Mouse (Mus musculus) lung, embryonic 14.5 days (tissue): ENCODE results near the gene Rnf224. TPM values are rescaled to one million over a fixed set of nuclear protein-coding genes. Genes with fewer than 3 reads are reported as not detected.

Experiments used
- ATAC-seq: fragments of 200-750 bp; cut with Nextera tagmentation; 2 replicates; pipeline ENCODE4 v1.8.0; 2017; ENCODE audit warnings: mild to moderate bottlenecking, moderate TSS enrichment, moderate library complexity; ENCODE audit not compliant: insufficient read depth
- DNase-seq: peaks from one replicate; pipeline ENCODE4 v3.0.0-alpha.2; 2015
- H3K27ac ChIP-seq: fragments of 300-500 bp; sonication (generic); 2 replicates; pipeline ENCODE4 v1.5.1; 2014; ENCODE audit warnings: low read depth, mild to moderate bottlenecking, moderate library complexity
- H3K27me3 ChIP-seq: fragments of 300-500 bp; sonication (generic); 2 replicates; pipeline ENCODE4 v1.6.1; 2014; ENCODE audit warnings: low read length, control low read depth; ENCODE audit not compliant: insufficient read depth
- H3K36me3 ChIP-seq: fragments of 300-500 bp; sonication (generic); 2 replicates; pipeline ENCODE4 v1.6.1; 2014; ENCODE audit warnings: control low read depth; ENCODE audit not compliant: insufficient read depth
- H3K4me1 ChIP-seq: fragments of 300-500 bp; sonication (generic); 2 replicates; pipeline ENCODE4 v1.6.1; 2014; ENCODE audit warnings: antibody characterized with exemption, control low read depth; ENCODE audit not compliant: insufficient read depth
- H3K4me2 ChIP-seq: fragments of 300-500 bp; sonication (generic); 2 replicates; pipeline ENCODE4 v1.6.1; 2014; ENCODE audit warnings: mild to moderate bottlenecking
- H3K4me3 ChIP-seq: fragments of 300-500 bp; sonication (generic); 2 replicates; pipeline ENCODE4 v1.5.1; 2014; ENCODE audit warnings: low read depth, low read length
- H3K9ac ChIP-seq: fragments of 300-500 bp; sonication (generic); 2 replicates; pipeline ENCODE4 v1.6.1; 2014
- H3K9me3 ChIP-seq: fragments of 300-500 bp; sonication (generic); 2 replicates; pipeline ENCODE4 v1.6.1; 2016; ENCODE audit warnings: low read depth, low read length, control low read depth
- CTCF ChIP-seq: IDR thresholded peaks from 2 replicates; pipeline ENCODE4 v1.5.1; 2016; ENCODE audit warnings: antibody characterized with exemption, low read depth
- WGBS: fragments of 180-500 bp; shearing (Covaris S2); extraction: QIAGEN DNeasy Blood & Tissue Kit; methylation state at CpG from one replicate; pipeline ENCODE4 v1.1.7; 2014; 5-methylcytosine and 5-hydroxymethylcytosine counted together
- polyA plus RNA-seq: library from polyadenylated mRNA; unstranded; fragments of >200 nt; fragmentation: Nextera tagmentation; extraction: Ambion mirVana; gene quantifications from 2 replicates; pipeline ENCODE4 v1.2.1, GENCODE M21; 2014

Rnf224 gene
- polyA plus RNA-seq, 1 experiment from 2014 or later: not detected

DNA sequence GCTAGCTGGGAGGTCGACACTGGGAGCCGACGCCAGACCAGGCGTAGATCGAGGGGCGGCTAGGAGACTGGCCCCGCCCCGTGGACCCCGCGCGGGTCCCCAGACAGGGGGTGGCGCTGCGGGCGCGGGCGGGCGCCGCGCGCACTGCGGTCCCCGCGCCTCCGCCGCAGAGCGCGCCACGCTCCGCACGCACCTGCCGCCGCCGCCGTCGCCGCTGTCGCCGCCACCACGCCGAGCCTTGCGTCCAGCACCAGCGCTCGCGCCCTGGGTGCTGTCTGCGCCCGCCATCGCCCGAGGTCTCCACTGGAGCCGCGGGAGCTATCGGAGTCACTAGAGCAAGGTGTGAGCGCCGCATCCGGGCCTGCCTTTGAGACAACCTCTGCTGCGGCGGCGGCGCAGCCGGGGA, 5.5 kb upstream of the Rnf224 start, which contains the start of the genes Rnf208 and Cysrt1:
Rnf208 (plus strand) TSS at position 155 of the 406 bp plus-strand sequence.
Cysrt1 (minus strand) TSS at position 352 of the 406 bp plus-strand sequence.
- WGBS: 1% methylated on average over 59 of the region's 59 CpGs

DNA sequence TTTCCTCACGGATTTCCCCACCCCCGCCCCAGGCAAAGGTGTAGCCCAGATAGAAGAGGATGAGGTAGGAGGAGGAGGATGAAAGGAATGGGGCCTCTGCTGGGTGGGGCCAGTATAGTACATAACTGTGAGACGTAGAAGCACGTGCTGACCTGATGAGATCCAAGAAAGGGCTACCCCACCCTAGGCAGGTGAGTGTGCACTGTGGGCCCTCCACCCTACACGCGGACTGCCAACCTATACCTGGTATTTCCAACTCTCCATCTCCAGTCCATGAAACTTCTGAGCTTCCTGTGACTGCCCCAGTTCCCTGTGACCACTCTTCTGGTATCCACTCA, 4.8 kb upstream of the Rnf224 start:
- DNase-seq (no peak), ATAC-seq (peak; percentile 21; the same call in 1 of the 2 replicates)
- H3K4me3 ChIP-seq: peak overlapping the region; percentile 49; the same call in 1 of the 2 replicates
- peak overlapping the region; percentile 93 for H3K4me2 ChIP-seq
- 8% methylated on average over 6 of the region's 6 CpGs for WGBS
- H3K27ac ChIP-seq: no peak overlapping the region
- H3K4me1 ChIP-seq: 0 out of 2 replicates have a peak, but pooled peaks cover 4% of the 10 kb centered on the region
- H3K27me3 ChIP-seq: peaks cover 23% of the 10 kb centered on the region
- TF ChIP-seq CTCF: no peak
- H3K9ac ChIP-seq: no peak overlapping the region
- no peaks in the 10 kb centered on the region for H3K9me3 ChIP-seq
- peaks cover 10% of the 10 kb centered on the region; the same call in 1 of the 2 replicates for H3K36me3 ChIP-seq

More for the DNA sequence above, 5.5 kb upstream of the Rnf224 start, which contains the start of the genes Rnf208 and Cysrt1:
- Histone ChIP-seq H3K4me3 (peak within 1 kb of the TSS; percentile 49), H3K9ac (peak within 1 kb of the TSS; percentile 60), H3K36me3 (peaks cover 11% of the 10 kb centered on the region; the same call in 1 of the 2 replicates), H3K27me3 (peaks cover 23% of the 10 kb centered on the region), H3K4me2 (peak within 1 kb of the TSS; percentile 93), H3K9me3 (no peaks in the 10 kb centered on the region), H3K4me1 (0 out of 2 replicates have a peak, but pooled peaks cover 4% of the 10 kb centered on the region), H3K27ac (no peak within 1 kb of the TSS)
- no peak for ATAC-seq
- no peak for TF ChIP-seq CTCF
- DNase-seq: no peak

DNA sequence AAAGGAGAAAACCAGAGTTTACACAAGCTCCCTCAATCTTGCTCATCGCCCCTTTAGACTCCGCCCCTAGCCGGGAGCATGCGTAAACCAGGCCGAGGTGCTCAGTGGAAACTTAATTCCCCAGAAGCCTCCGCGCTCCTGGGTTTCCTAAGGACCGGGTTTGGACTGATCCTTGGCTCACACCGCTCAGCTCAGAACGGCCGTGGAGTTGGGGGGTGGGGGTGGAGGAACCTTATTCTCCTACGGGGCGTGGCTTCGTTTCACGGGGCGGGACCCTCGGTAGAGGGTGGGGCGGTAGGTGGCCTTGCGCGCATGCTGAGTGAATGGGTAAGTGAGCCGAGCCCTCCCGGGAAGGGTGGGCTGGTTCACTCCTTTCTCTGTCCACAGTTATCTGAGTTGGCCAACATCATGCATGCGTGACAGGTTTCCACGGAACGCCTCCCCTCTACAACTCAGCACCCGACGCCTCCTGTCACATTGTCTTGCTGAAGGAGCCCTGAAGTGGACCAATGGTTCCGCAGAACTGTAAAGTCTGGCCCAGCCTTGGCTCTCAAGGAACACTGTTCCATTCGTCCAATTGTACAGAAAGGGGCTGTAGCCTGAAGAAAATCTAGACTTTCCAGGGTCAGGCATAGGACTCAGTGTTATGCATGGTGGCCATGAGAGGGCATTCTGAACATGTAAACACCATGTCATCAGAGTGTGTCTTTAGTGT, 4.3 kb upstream of the Rnf224 start:
- Histone ChIP-seq H3K27me3 (peaks cover 23% of the 10 kb centered on the region), H3K36me3 (peaks cover 5% of the 10 kb centered on the region; the same call in 1 of the 2 replicates), H3K4me1 (0 out of 2 replicates have a peak, but pooled peaks cover 4% of the 10 kb centered on the region), H3K9me3 (no peaks in the 10 kb centered on the region), H3K4me2 (peak overlapping the region; percentile 93), H3K9ac (peak overlapping the region; percentile 48), H3K27ac (0 out of 2 replicates have a peak overlapping the region, but pooled peaks have one; percentile 46), H3K4me3 (peak overlapping the region; percentile 49)
- WGBS: 1% methylated on average over 29 of the region's 29 CpGs
- DNase-seq: peak; percentile 87
- ATAC-seq: peak; percentile 83
- TF ChIP-seq CTCF: no peak

DNA sequence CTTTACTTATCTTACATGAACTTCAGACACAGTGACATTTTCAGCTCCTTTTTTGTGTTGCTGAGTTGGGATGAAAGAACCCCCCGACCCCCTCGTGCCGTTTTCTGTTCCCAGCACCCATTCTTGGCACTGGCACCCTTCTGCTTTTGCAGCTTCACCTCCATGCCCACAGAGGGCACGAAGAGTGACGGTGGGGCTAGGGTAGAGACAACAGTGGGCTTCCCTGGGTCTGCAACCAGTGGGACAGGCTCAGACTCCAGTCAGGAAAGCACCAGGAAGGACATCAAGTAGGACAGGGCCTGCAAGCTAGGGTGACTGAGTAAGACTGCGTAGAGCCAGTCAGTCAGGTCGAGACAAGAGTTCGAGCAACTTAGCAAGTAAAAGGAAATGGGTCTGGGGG, 3.7 kb upstream of the Rnf224 start:
- no peak for TF ChIP-seq CTCF
- WGBS: 50% methylated on average over 8 of the region's 8 CpGs
- no peak for DNase-seq
- peaks cover 23% of the 10 kb centered on the region for H3K27me3 ChIP-seq
- H3K4me2 ChIP-seq: peak overlapping the region; percentile 93
- no peaks in the 10 kb centered on the region for H3K9me3 ChIP-seq
- peak overlapping the region; percentile 46; the same call in 1 of the 2 replicates for H3K27ac ChIP-seq
- no peaks in the 10 kb centered on the region for H3K36me3 ChIP-seq
- peak; percentile 19; the same call in 1 of the 2 replicates for ATAC-seq
- H3K9ac ChIP-seq: peak overlapping the region; percentile 48
- H3K4me3 ChIP-seq: peak overlapping the region; percentile 49
- H3K4me1 ChIP-seq: 0 out of 2 replicates have a peak, but pooled peaks cover 4% of the 10 kb centered on the region

DNA sequence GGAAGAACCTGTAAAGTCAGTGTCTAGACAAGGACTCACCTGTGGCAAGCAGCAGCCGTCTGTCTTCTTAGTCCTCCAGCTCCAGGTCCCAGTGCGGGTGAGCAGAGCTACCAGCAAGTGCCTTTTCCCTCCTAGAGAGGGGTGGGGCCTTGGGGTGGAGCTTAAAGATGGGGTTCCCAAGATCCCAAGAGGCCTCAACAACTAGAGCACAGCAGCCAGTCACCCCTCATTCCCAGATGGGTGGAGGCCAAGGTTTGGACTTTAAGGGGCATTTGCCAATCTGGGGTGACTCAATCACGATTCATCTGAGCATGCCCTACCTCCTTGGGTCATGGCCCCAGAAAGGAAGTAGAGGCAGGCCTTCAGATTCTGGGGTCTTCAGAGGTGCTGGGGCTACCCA, 3.2 kb upstream of the Rnf224 start:
- DNase-seq: no peak
- H3K4me3 ChIP-seq: no peak overlapping the region
- no peak overlapping the region for H3K9ac ChIP-seq
- no peak overlapping the region for H3K4me2 ChIP-seq
- H3K27ac ChIP-seq: no peak overlapping the region
- no peak for ATAC-seq
- WGBS: 81% methylated on average over 3 of the region's 3 CpGs
- H3K4me1 ChIP-seq: 0 out of 2 replicates have a peak, but pooled peaks cover 4% of the 10 kb centered on the region
- H3K9me3 ChIP-seq: no peaks in the 10 kb centered on the region
- TF ChIP-seq CTCF: no peak
- H3K36me3 ChIP-seq: no peaks in the 10 kb centered on the region
- H3K27me3 ChIP-seq: peaks cover 23% of the 10 kb centered on the region

DNA sequence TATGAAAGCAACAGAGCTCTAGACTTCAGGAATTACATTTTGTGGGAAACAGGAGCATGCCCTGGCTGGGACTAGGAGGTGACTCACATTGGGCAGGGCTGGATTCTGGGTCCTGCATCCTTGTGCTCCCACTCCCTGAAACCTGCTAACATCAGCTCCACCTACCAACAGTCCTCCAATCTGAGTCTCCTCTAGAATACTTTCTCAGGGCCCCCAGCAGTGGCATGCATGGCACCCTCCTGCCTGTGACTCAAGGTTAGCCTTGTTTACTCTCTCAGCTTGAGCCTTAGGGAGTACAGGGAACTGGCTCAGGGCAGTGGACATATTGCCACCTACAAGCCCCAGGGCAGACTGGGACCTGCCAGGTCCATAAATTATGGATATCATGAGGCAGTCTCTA, 1.5 kb upstream of the Rnf224 start:
- Histone ChIP-seq H3K4me3 (no peak overlapping the region), H3K27ac (no peak overlapping the region), H3K36me3 (no peaks in the 10 kb centered on the region), H3K4me1 (0 out of 2 replicates have a peak, but pooled peaks cover 4% of the 10 kb centered on the region), H3K9ac (no peak overlapping the region), H3K9me3 (no peaks in the 10 kb centered on the region), H3K4me2 (no peak overlapping the region), H3K27me3 (peaks cover 20% of the 10 kb centered on the region)
- ATAC-seq (no peak), DNase-seq (no peak)
- no peak for TF ChIP-seq CTCF

DNA sequence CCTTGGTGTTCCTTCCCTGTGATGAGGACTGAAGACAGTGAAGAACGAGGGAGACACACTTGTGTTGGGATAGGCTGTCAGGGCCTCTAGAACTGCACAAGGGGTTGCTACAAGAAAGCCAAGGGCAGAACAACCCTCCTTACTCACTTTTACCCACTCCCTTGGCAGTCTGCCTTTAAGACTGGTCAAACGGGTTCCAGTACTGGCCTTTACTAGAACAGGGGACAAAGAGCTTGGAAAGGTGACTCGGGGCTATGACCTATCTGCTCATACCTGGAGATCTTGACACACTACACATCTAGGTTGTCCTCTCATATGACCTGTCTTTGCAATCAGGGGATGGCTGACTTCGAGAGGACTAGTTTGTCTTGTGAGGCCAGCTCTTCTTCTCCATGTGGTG, 935 bp upstream of the Rnf224 start:
- no peak for DNase-seq
- Histone ChIP-seq H3K4me3 (no peak overlapping the region), H3K4me1 (0 out of 2 replicates have a peak, but pooled peaks cover 4% of the 10 kb centered on the region), H3K4me2 (no peak overlapping the region), H3K9ac (no peak overlapping the region), H3K36me3 (no peaks in the 10 kb centered on the region), H3K9me3 (no peaks in the 10 kb centered on the region), H3K27ac (no peak overlapping the region), H3K27me3 (peaks cover 15% of the 10 kb centered on the region)
- WGBS: 46% methylated on average over 4 of the region's 4 CpGs
- no peak for ATAC-seq
- TF ChIP-seq CTCF: no peak
